Mouse (Mus musculus): Measurements from ENCODE around the gene Ltk.

Gene Ltk

DNA sequence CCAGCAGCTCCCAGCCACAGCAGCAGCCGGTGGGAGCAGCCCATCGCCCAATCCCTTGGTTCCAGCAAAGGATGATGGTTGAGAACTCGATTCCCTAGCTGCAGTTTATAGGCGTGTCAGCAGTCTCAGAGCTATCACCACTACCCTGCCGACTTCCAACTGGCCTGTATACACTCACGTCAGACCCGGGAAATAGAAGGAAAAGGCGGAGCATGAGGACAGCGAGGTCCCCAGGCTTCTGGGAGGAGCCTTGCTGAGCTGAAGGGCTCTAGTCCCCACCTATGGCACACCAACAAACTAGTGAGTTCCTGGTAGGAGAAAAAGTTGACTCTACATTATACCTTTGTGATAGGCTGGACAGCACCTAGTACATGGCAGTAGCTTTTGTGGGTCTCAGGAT, at the start of gene Ltk:
Gene Ltk, minus strand, starts transcription at position 181 of the 400 bp plus-strand sequence.
- peaks cover 26% of the 10 kb centered on the region for H3K36me3 ChIP-seq (ENCODE audit: insufficient read depth, low read length)
- peaks cover 51% of the 10 kb centered on the region for H3K4me1 ChIP-seq (replicated peaks; ENCODE audit: low read depth, low read length)
- peak within 1 kb of the TSS; percentile 81 for H3K4me3 ChIP-seq (replicated peaks; ENCODE audit: low read length)
- no peaks in the 10 kb centered on the region for H3K9me3 ChIP-seq (ENCODE audit: low read length)
- H3K27me3 ChIP-seq (ENCODE audit: insufficient read depth, low read length): peaks cover 45% of the 10 kb centered on the region
- TF ChIP-seq NANOG (IDR thresholded peaks at IDR 0.05; ENCODE audit: borderline replicate concordance, low read length) (no peak), POU5F1 (IDR thresholded peaks at IDR 0.05; ENCODE audit: borderline replicate concordance, low read length) (no peak), CTCF (conservative IDR thresholded peaks at IDR 0.05; ENCODE audit: low read length) (no peak)

DNA sequence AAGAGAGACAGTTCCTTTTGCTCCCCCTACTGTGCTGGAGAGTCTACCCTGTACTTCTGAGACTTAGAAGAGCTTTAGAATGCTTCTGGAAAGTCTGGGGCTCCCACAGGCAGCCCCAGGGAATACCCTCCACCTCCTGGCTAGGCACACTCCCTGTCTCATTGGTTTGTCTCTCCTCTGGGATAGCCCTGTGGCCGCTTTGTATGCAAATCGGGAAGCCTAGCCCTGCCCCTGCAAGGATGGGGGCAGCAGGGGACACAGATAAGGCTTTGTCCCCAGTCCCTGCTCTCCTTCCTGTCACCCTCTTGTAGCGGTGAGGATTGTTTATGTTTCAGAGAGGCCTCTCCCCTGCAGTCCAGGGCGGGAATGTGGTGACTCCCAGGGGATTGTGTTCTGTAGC, 48.6 kb upstream of the Ltk start:
- H3K27me3 ChIP-seq (ENCODE audit: insufficient read depth, low read length): no peaks in the 10 kb centered on the region
- no peaks in the 10 kb centered on the region for H3K9me3 ChIP-seq (ENCODE audit: low read length)
- peak overlapping the region; percentile 41 for H3K4me3 ChIP-seq (replicated peaks; ENCODE audit: low read length)
- TF ChIP-seq CTCF (conservative IDR thresholded peaks at IDR 0.05; ENCODE audit: low read length): no peak
- no peak for TF ChIP-seq POU5F1 (IDR thresholded peaks at IDR 0.05; ENCODE audit: borderline replicate concordance, low read length)
- TF ChIP-seq NANOG (IDR thresholded peaks at IDR 0.05; ENCODE audit: borderline replicate concordance, low read length): no peak
- H3K4me1 ChIP-seq (replicated peaks; ENCODE audit: low read depth, low read length): peaks cover 96% of the 10 kb centered on the region
- H3K36me3 ChIP-seq (ENCODE audit: insufficient read depth, low read length): peaks cover 99% of the 10 kb centered on the region

DNA sequence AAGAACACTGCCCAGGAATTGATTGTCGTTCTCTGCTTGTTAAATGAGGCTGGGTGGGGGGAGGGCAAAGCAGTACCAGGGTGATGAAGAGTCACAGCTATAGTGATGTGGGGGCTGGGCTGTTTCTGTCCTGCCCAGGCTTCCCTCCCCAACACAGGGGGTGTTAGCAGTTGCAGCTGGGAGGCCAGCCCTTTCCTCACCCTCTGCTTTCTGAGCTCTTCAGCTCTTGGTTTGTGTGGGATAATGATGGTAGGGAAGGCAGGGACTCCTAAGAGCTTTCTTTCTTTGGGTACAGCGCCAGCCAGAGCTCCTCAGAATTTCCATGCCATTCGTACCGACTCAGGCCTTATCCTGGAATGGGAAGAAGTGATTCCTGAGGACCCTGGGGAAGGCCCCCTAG, 48.2 kb upstream of the Ltk start:
- Histone ChIP-seq H3K27me3 (ENCODE audit: insufficient read depth, low read length) (no peaks in the 10 kb centered on the region), H3K4me3 (replicated peaks; ENCODE audit: low read length) (peak overlapping the region; percentile 41), H3K36me3 (ENCODE audit: insufficient read depth, low read length) (peaks cover 99% of the 10 kb centered on the region), H3K4me1 (replicated peaks; ENCODE audit: low read depth, low read length) (peaks cover 96% of the 10 kb centered on the region), H3K9me3 (ENCODE audit: low read length) (no peaks in the 10 kb centered on the region)
- TF ChIP-seq POU5F1 (IDR thresholded peaks at IDR 0.05; ENCODE audit: borderline replicate concordance, low read length) (no peak), NANOG (IDR thresholded peaks at IDR 0.05; ENCODE audit: borderline replicate concordance, low read length) (no peak), CTCF (conservative IDR thresholded peaks at IDR 0.05; ENCODE audit: low read length) (no peak)

DNA sequence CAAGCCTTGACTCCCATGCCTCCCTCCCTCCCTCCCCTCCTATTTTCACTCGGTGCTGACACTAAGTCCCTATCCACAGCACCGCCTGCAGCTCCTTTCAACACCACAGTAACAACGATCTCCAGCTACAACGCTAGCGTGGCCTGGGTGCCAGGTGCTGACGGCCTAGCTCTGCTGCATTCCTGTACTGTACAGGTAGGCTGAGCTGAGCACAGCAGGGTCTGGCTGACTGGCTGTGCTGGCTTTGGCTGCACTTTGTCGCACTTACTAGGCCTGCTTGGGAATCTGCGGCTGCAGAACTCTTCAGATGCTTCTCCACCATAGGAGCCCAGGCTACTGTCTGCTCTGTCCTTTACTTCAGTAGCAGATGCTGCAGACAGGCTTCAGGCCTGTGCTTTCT, 45.3 kb upstream of the Ltk start:
- no peaks in the 10 kb centered on the region for H3K27me3 ChIP-seq (ENCODE audit: insufficient read depth, low read length)
- TF ChIP-seq NANOG (IDR thresholded peaks at IDR 0.05; ENCODE audit: borderline replicate concordance, low read length) (no peak), CTCF (conservative IDR thresholded peaks at IDR 0.05; ENCODE audit: low read length) (no peak), POU5F1 (IDR thresholded peaks at IDR 0.05; ENCODE audit: borderline replicate concordance, low read length) (no peak)
- H3K4me3 ChIP-seq (replicated peaks; ENCODE audit: low read length): 0 out of 2 replicates have a peak overlapping the region, but pooled peaks have one; percentile 10
- H3K36me3 ChIP-seq (ENCODE audit: insufficient read depth, low read length): peaks cover 92% of the 10 kb centered on the region
- no peaks in the 10 kb centered on the region for H3K9me3 ChIP-seq (ENCODE audit: low read length)
- peaks cover 99% of the 10 kb centered on the region for H3K4me1 ChIP-seq (replicated peaks; ENCODE audit: low read depth, low read length)

DNA sequence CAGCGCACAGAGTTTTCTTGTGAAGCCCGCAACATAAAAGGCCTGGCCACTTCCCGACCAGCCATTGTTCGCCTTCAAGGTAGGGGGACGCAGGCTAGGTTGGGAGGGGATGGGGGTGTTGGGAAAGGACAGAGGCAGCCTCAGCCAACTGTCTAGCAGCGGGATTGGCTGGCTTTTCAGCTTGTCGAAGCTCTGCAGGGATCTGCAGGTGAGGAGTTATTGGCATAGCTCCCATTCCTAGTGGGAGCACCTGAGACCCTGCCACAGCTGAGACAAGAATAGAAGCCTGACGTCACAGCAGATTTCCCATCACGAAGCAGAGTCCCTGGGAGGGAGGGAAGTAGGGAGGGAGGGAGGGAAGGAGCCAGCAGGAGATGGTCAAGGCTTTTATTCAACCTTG, 44.5 kb upstream of the Ltk start:
- H3K36me3 ChIP-seq (ENCODE audit: insufficient read depth, low read length): peaks cover 84% of the 10 kb centered on the region
- no peaks in the 10 kb centered on the region for H3K27me3 ChIP-seq (ENCODE audit: insufficient read depth, low read length)
- H3K9me3 ChIP-seq (ENCODE audit: low read length): no peaks in the 10 kb centered on the region
- H3K4me3 ChIP-seq (replicated peaks; ENCODE audit: low read length): peak overlapping the region; percentile 68
- peaks cover 93% of the 10 kb centered on the region for H3K4me1 ChIP-seq (replicated peaks; ENCODE audit: low read depth, low read length)
- TF ChIP-seq CTCF (conservative IDR thresholded peaks at IDR 0.05; ENCODE audit: low read length) (no peak), NANOG (IDR thresholded peaks at IDR 0.05; ENCODE audit: borderline replicate concordance, low read length) (no peak), POU5F1 (IDR thresholded peaks at IDR 0.05; ENCODE audit: borderline replicate concordance, low read length) (no peak)

DNA sequence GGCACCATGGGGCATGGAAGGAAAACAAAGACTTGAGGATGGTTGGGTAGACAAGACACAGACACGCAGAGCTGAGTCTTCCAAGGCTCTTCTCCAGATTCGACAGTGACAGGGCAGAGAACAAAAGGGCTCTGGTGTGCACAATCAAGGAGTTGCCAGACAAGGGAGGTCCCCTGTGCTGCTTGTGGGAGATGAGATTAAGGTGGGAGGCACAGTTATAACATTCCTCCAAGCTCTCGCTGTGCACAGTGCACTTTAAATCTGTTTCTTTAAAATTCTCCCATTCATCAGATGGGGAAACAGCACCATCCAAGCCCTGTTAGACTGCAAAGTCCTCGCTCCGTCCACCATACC, 44.0 kb upstream of the Ltk start:
- TF ChIP-seq NANOG (IDR thresholded peaks at IDR 0.05; ENCODE audit: borderline replicate concordance, low read length) (no peak), POU5F1 (IDR thresholded peaks at IDR 0.05; ENCODE audit: borderline replicate concordance, low read length) (no peak), CTCF (conservative IDR thresholded peaks at IDR 0.05; ENCODE audit: low read length) (no peak)
- no peaks in the 10 kb centered on the region for H3K27me3 ChIP-seq (ENCODE audit: insufficient read depth, low read length)
- no peaks in the 10 kb centered on the region for H3K9me3 ChIP-seq (ENCODE audit: low read length)

DNA sequence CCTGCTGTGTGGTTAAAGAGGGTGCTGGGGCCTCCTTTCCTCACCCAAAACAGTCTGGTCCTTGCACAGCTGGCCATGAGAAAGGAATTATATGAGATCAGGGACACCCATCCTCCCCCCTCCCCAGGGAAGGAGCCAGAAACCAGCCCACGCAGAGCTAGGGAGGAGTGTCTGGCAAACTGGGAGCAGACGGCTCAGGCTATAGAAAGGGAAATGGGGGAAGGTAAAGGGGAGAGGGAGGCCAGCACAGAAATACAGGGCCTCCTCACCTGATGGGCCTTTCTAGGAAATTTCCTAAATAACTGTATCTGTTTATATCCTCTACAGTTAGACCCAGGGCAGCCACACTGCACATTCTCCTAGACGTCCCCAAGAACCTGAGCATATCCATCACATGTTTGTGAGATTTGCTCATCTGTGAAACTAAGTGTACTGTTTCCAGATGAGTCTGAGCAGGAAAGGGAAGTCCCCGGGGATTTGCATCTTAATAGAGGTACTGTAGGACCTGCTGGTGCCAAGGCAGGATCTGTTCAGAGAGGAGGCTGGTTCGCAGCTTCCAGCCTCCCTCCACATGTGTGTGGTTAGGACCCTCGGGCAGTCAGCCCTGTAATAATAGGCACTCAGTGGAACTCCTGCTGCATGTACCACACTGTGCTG, 43.5 kb upstream of the Ltk start:
- no peaks in the 10 kb centered on the region for H3K27me3 ChIP-seq (ENCODE audit: insufficient read depth, low read length)
- H3K9me3 ChIP-seq (ENCODE audit: low read length): no peaks in the 10 kb centered on the region
- H3K4me3 ChIP-seq (replicated peaks; ENCODE audit: low read length): peak overlapping the region; percentile 68
- TF ChIP-seq POU5F1 (IDR thresholded peaks at IDR 0.05; ENCODE audit: borderline replicate concordance, low read length) (no peak; the same call in 1 of the 2 replicates), CTCF (conservative IDR thresholded peaks at IDR 0.05; ENCODE audit: low read length) (no peak), NANOG (IDR thresholded peaks at IDR 0.05; ENCODE audit: borderline replicate concordance, low read length) (no peak)
- H3K36me3 ChIP-seq (ENCODE audit: insufficient read depth, low read length): peaks cover 74% of the 10 kb centered on the region
- H3K4me1 ChIP-seq (replicated peaks; ENCODE audit: low read depth, low read length): peaks cover 86% of the 10 kb centered on the region

More for the DNA sequence above, 44.0 kb upstream of the Ltk start:
- Histone ChIP-seq H3K36me3 (ENCODE audit: insufficient read depth, low read length) (peaks cover 79% of the 10 kb centered on the region), H3K4me1 (replicated peaks; ENCODE audit: low read depth, low read length) (peaks cover 88% of the 10 kb centered on the region), H3K4me3 (replicated peaks; ENCODE audit: low read length) (peak overlapping the region; percentile 68)

DNA sequence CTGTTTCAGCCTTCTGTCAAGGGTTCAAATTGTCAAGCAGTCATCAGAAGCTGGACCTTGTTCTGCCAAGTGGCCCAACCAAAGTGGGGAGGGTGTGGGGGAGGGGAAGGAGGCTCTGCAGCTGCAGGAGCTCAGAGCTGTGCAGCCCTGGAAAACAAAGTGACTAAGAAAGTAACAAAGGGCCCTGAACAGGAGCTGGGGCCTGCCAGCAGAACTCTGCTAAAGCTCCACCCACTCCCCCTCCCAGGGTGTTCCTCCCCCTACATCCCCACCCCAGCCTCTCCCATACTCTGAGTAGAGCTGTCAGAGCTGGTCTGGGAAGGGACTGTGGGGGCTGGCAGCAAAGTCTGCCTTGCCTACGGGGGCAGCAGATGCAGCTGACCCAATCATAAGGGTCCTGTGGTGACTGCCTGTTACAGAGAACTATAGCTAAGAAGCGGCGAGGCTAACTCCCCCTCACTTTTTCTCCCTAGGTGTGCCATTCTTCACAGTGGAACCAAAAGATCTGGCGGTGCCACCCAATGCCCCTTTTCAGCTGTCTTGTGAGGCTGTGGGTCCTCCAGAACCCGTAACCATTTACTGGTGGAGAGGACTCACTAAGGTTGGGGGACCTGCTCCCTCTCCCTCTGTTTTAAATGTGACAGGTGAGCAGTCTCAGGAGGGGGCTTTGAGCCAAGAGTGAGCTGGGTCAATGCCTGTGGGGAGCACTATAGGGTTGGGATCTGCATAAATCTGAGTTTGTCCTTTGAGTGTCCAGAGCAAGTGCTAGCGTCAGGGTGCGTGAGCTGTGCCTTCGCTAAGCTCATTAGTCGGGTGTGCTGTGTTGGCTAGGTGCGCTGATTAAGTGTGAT, 42.8 kb upstream of the Ltk start:
- Histone ChIP-seq H3K9me3 (ENCODE audit: low read length) (no peaks in the 10 kb centered on the region), H3K36me3 (ENCODE audit: insufficient read depth, low read length) (peaks cover 66% of the 10 kb centered on the region), H3K4me3 (replicated peaks; ENCODE audit: low read length) (peak overlapping the region; percentile 68), H3K4me1 (replicated peaks; ENCODE audit: low read depth, low read length) (peaks cover 86% of the 10 kb centered on the region), H3K27me3 (ENCODE audit: insufficient read depth, low read length) (no peaks in the 10 kb centered on the region)
- TF ChIP-seq POU5F1 (IDR thresholded peaks at IDR 0.05; ENCODE audit: borderline replicate concordance, low read length) (no peak), NANOG (IDR thresholded peaks at IDR 0.05; ENCODE audit: borderline replicate concordance, low read length) (no peak), CTCF (conservative IDR thresholded peaks at IDR 0.05; ENCODE audit: low read length) (no peak)

Data from E14TG2a.4 (cell line).